ENCODE assay signal across 8 mouse cellular contexts in the genomic region with DNA sequence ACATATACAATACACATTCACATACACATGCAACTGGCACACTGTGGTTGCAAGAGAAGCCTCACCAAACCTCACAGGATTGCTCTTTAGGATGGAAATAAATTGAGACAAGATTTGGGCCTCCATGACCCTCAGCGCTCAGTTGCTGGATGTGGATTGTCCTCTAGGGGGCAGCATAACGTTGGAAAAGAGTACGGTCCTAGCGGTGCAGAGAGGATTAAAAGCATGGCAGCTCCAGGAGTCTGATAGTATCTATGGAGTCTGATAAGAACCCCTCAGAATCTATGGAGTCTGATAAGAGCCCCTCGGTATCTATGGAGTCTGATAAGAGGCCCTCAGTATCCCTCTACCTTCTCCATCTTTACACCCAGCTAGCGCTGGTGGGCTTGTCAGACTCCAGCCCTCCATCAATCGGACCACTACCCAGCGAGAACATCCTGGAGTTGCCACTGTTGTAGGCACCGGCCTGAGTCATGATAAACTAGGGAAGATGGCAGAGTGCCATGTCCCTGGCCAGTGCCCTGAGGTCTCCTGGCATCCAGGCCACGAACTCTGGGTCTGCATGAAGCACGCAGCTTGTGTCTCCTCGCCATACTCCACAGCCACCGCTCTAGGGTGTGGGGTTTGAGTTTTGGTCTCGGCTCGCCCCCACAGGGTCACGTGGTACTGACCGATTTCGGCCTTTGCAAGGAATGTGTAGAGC. TPM values are rescaled to one million over a fixed set of nuclear protein-coding genes. Genes with fewer than 3 reads are reported as not detected.
DNase-seq lines count a peak whose midpoint lies in the region; ATAC-seq and TF ChIP-seq lines count a peak whose summit lies in the region.

No protein-coding gene starts in this region.

- peaks cover 0 to 2% of the 10 kb centered on the region in 2 experiments; a peak in 2 of 4 replicates for H3K27me3 ChIP-seq in MEL (ENCODE audit: control insufficient read depth in 1 of 2, insufficient read depth in 2 of 2, low read length in 2 of 2)
- no peaks in the 10 kb centered on the region for H3K27me3 ChIP-seq in lung, embryonic 14.5 days (ENCODE audit: insufficient read depth, low read length)
- H3K27me3 ChIP-seq in neural tube, embryonic 15.5 days (replicated peaks), result no peaks in the 10 kb centered on the region; the same call in 1 of the 2 replicates

- H3K27ac ChIP-seq in MEL (ENCODE audit: control insufficient read depth, low read depth, low read length), result no peak overlapping the region
- no peak overlapping the region for H3K27ac ChIP-seq in lung, embryonic 14.5 days (ENCODE audit: low read depth)
- no peak overlapping the region for H3K27ac ChIP-seq in neural tube, embryonic 15.5 days (replicated peaks)

- peak; percentile 62 for TF ChIP-seq RAD21 in MEL (IDR thresholded peaks at IDR 0.05; ENCODE audit: low read depth, low read length)

- H3K4me1 ChIP-seq in MEL (ENCODE audit: control insufficient read depth in 1 of 2, insufficient read depth in 2 of 2, low read length in 2 of 2), result no peaks in the 10 kb centered on the region
- no peaks in the 10 kb centered on the region for H3K4me1 ChIP-seq in lung, embryonic 14.5 days (ENCODE audit: insufficient read depth)
- H3K4me1 ChIP-seq in neural tube, embryonic 15.5 days, result no peaks in the 10 kb centered on the region

- intact Hi-C loops in heart, postnatal 10 days (cut with DNase I), result loop anchor here (1.0 to 2.0 kb wide), 2 partner anchors 30 to 76 kb away; no protein-coding TSS in a partner anchor

- TF ChIP-seq EP300 in MEL (IDR thresholded peaks at IDR 0.05; ENCODE audit: low read depth in 1 of 2, low read length in 2 of 2), result no peak

- no peaks in the 10 kb centered on the region for H3K9me3 ChIP-seq in MEL (replicated peaks; ENCODE audit: insufficient read depth, low read length)
- H3K9me3 ChIP-seq in lung, embryonic 14.5 days (ENCODE audit: low read depth, low read length), result no peaks in the 10 kb centered on the region
- H3K9me3 ChIP-seq in neural tube, embryonic 15.5 days (replicated peaks), result no peaks in the 10 kb centered on the region

- DNase-seq in MEL (ENCODE audit: low read depth, low spot score), result peak; percentile 66
- DNase-seq in brain, embryonic 14.5 days (ENCODE audit: low read depth), result peak; percentile 77
- peak; percentile 64 to 82 for DNase-seq in heart, postnatal 10 days
- DNase-seq in kidney, postnatal 4 days, result peak; percentile 77 to 79
- DNase-seq in lung, embryonic 14.5 days, result peak; percentile 88
- peak; percentile 57 for DNase-seq in thymus, postnatal 25 days

- H3K79me2 ChIP-seq in MEL (ENCODE audit: control insufficient read depth, insufficient read depth, low read length, poor library complexity), result no peaks in the 10 kb centered on the region

- peak; percentile 66; the same call in 1 of the 2 replicates for ATAC-seq in erythroblast, adult 5-6 weeks (replicated peaks; ENCODE audit: low FRiP score, poor library complexity, severe bottlenecking)
- ATAC-seq in lung, embryonic 14.5 days (ENCODE audit: insufficient read depth), result peak; percentile 76
- ATAC-seq in neural tube, embryonic 15.5 days (ENCODE audit: low FRiP score), result no peak

- no peak overlapping the region for H3K9ac ChIP-seq in MEL (ENCODE audit: control insufficient read depth, low read depth, low read length, poor library complexity, severe bottlenecking)
- H3K9ac ChIP-seq in lung, embryonic 14.5 days, result no peak overlapping the region
- no peak overlapping the region for H3K9ac ChIP-seq in neural tube, embryonic 15.5 days (replicated peaks)

- no peak for TF ChIP-seq POLR2A in MEL (IDR thresholded peaks at IDR 0.05; ENCODE audit: control insufficient read depth in 1 of 2, insufficient read depth in 1 of 2, low read depth in 1 of 2, low read length in 2 of 2, poor library complexity in 1 of 2)
- TF ChIP-seq POLR2A in brain, embryonic 14.5 days (IDR thresholded peaks at IDR 0.05; ENCODE audit: borderline replicate concordance, extremely low read depth, insufficient read depth, insufficient read length, poor library complexity, severe bottlenecking), result no peak

- H3K4me2 ChIP-seq in lung, embryonic 14.5 days, result peak overlapping the region; percentile 46
- H3K4me2 ChIP-seq in neural tube, embryonic 15.5 days, result peak overlapping the region; percentile 45

- TF ChIP-seq CTCF in MEL (IDR thresholded peaks at IDR 0.05 in 2 of 3, conservative IDR thresholded peaks at IDR 0.05 in 1 of 3; ENCODE audit: control insufficient read depth in 1 of 3, insufficient read depth in 1 of 3, low read depth in 2 of 3, low read length in 3 of 3, poor library complexity in 1 of 3, severe bottlenecking in 1 of 3), result peak; percentile 81 to 93 (median 85)
- peak; percentile 88 for TF ChIP-seq CTCF in brain, embryonic 14.5 days (IDR thresholded peaks at IDR 0.05; ENCODE audit: borderline replicate concordance, extremely low read depth, insufficient read depth, insufficient read length)
- peak; percentile 90 for TF ChIP-seq CTCF in lung, embryonic 14.5 days (IDR thresholded peaks at IDR 0.05; ENCODE audit: low read depth)

- H3K36me3 ChIP-seq in MEL (ENCODE audit: control insufficient read depth in 1 of 2, insufficient read depth in 2 of 2, low read length in 2 of 2), result no peaks in the 10 kb centered on the region
- H3K36me3 ChIP-seq in lung, embryonic 14.5 days (ENCODE audit: insufficient read depth), result no peaks in the 10 kb centered on the region
- H3K36me3 ChIP-seq in neural tube, embryonic 15.5 days, result no peaks in the 10 kb centered on the region

- H3K4me3 ChIP-seq in MEL (ENCODE audit: control insufficient read depth in 1 of 2, insufficient read depth in 1 of 2, low read depth in 2 of 2, low read length in 2 of 2), result no peak overlapping the region
- 0 out of 2 replicates have a peak overlapping the region, but pooled peaks have one; percentile 4 for H3K4me3 ChIP-seq in lung, embryonic 14.5 days (ENCODE audit: low read depth, low read length)
- peak overlapping the region; percentile 12 for H3K4me3 ChIP-seq in neural tube, embryonic 15.5 days (replicated peaks)

- WGBS in lung, embryonic 14.5 days, result 24% methylated on average over 18 of the region's 18 CpGs
- WGBS in neural tube, embryonic 15.5 days, result 25% methylated on average over 18 of the region's 18 CpGs

TF ChIP-seq in MEL, 35 proteins besides CTCF, POLR2A, EP300 and RAD21:
- TF ChIP-seq SMC3 (IDR thresholded peaks at IDR 0.05; ENCODE audit: low read depth, low read length), result peak; percentile 48
- no peak for TF ChIP-seq ZMIZ1 (IDR thresholded peaks at IDR 0.05; ENCODE audit: low read depth, low read length)
- no peak for TF ChIP-seq MAX (IDR thresholded peaks at IDR 0.05; ENCODE audit: low read length)
- no peak for TF ChIP-seq ETS1 (IDR thresholded peaks at IDR 0.05; ENCODE audit: low read depth, low read length)
- peak; percentile 74; the same call in 1 of the 2 replicates for TF ChIP-seq GATA1 (IDR thresholded peaks at IDR 0.05; ENCODE audit: low read depth, low read length)

RNA-seq across cellular contexts. Expression of a gene that starts 11.5 kb away (rescaled TPM):
- total RNA-seq in MEL (2012; rRNA removed), result not detected in 2 replicates
- polyA plus RNA-seq in MEL (2012; ENCODE audit: insufficient read depth in 1 of 2, insufficient read length in 2 of 2, low read depth in 1 of 2, low replicate concordance in 2 of 2, missing spikeins in 1 of 2), result not detected
- 0.05 and 0.09 TPM in 2 replicates for polyA plus RNA-seq in brain, embryonic 14.5 days (2012; rRNA removed)
- total RNA-seq in erythroblast, adult 5-6 weeks (2015; ENCODE audit: low replicate concordance), result not detected in 2 replicates
- not detected in 2 replicates for total RNA-seq in erythroblast, adult 5-6 weeks (2017; ENCODE audit: low replicate concordance)
- under 1 TPM; 0.12 to 0.43 TPM for total RNA-seq in heart, postnatal 10 days (2021)
- polyA plus RNA-seq in lung, embryonic 14.5 days (2014; fragmentation: Nextera tagmentation; extraction: Ambion mirVana), result not detected in 2 replicates
- polyA plus RNA-seq in neural tube, embryonic 15.5 days (2015; fragmentation: Nextera tagmentation; extraction: Ambion mirVana), result 0.13 and 0.15 TPM in 2 replicates

RNA-seq across cellular contexts. Expression of a gene that starts 18.5 kb away (rescaled TPM):
- total RNA-seq in MEL (2012; rRNA removed), result 10.9 and 11.0 TPM in 2 replicates
- 10 to 100 TPM in 1 of 2 experiments, not detected in 1; 32.7 TPM for polyA plus RNA-seq in MEL (2012; ENCODE audit: insufficient read depth in 1 of 2, insufficient read length in 2 of 2, low read depth in 1 of 2, low replicate concordance in 2 of 2, missing spikeins in 1 of 2)
- polyA plus RNA-seq in brain, embryonic 14.5 days (2012; rRNA removed), result 34.1 and 35.4 TPM in 2 replicates
- total RNA-seq in erythroblast, adult 5-6 weeks (2015; ENCODE audit: low replicate concordance), result 6.7 and 16.7 TPM in 2 replicates
- 5.4 and 13.5 TPM in 2 replicates for total RNA-seq in erythroblast, adult 5-6 weeks (2017; ENCODE audit: low replicate concordance)
- 10 to 100 TPM; 25.6 to 27.1 TPM for total RNA-seq in heart, postnatal 10 days (2021)
- 47.4 and 49.0 TPM in 2 replicates for polyA plus RNA-seq in lung, embryonic 14.5 days (2014; fragmentation: Nextera tagmentation; extraction: Ambion mirVana)
- polyA plus RNA-seq in neural tube, embryonic 15.5 days (2015; fragmentation: Nextera tagmentation; extraction: Ambion mirVana), result 32.7 and 37.9 TPM in 2 replicates

RNA-seq across cellular contexts. Expression of a gene that starts 55.4 kb away (rescaled TPM):
- 0.04 and 0.20 TPM in 2 replicates for total RNA-seq in MEL (2012; rRNA removed)
- polyA plus RNA-seq in MEL (2012; ENCODE audit: insufficient read depth in 1 of 2, insufficient read length in 2 of 2, low read depth in 1 of 2, low replicate concordance in 2 of 2, missing spikeins in 1 of 2), result under 1 TPM in 1 of 2 experiments, not detected in 1; 0.31 TPM
- 3.6 and 5.2 TPM in 2 replicates for polyA plus RNA-seq in brain, embryonic 14.5 days (2012; rRNA removed)
- not detected in 2 replicates for total RNA-seq in erythroblast, adult 5-6 weeks (2015; ENCODE audit: low replicate concordance)
- total RNA-seq in erythroblast, adult 5-6 weeks (2017; ENCODE audit: low replicate concordance), result 0.28 TPM in 1 of 2 replicates, not detected in the other
- not detected for total RNA-seq in heart, postnatal 10 days (2021)
- polyA plus RNA-seq in lung, embryonic 14.5 days (2014; fragmentation: Nextera tagmentation; extraction: Ambion mirVana), result 0.21 TPM in 1 of 2 replicates, not detected in the other
- 3.6 and 6.0 TPM in 2 replicates for polyA plus RNA-seq in neural tube, embryonic 15.5 days (2015; fragmentation: Nextera tagmentation; extraction: Ambion mirVana)

RNA-seq across cellular contexts. Expression of a gene that starts 55.8 kb away (rescaled TPM):
- total RNA-seq in MEL (2012; rRNA removed), result 55.5 and 60.8 TPM in 2 replicates
- polyA plus RNA-seq in MEL (2012; ENCODE audit: insufficient read depth in 1 of 2, insufficient read length in 2 of 2, low read depth in 1 of 2, low replicate concordance in 2 of 2, missing spikeins in 1 of 2), result 100 to 1,000 TPM in 1 of 2 experiments, not detected in 1; 145 TPM
- 11.0 and 15.9 TPM in 2 replicates for polyA plus RNA-seq in brain, embryonic 14.5 days (2012; rRNA removed)
- 9.2 and 22.2 TPM in 2 replicates for total RNA-seq in erythroblast, adult 5-6 weeks (2015; ENCODE audit: low replicate concordance)
- total RNA-seq in erythroblast, adult 5-6 weeks (2017; ENCODE audit: low replicate concordance), result 35.9 and 65.1 TPM in 2 replicates
- total RNA-seq in heart, postnatal 10 days (2021), result 1 to 10 TPM; 4.6 to 5.4 TPM
- polyA plus RNA-seq in lung, embryonic 14.5 days (2014; fragmentation: Nextera tagmentation; extraction: Ambion mirVana), result 33.4 and 39.5 TPM in 2 replicates
- 2.8 and 9.3 TPM in 2 replicates for polyA plus RNA-seq in neural tube, embryonic 15.5 days (2015; fragmentation: Nextera tagmentation; extraction: Ambion mirVana)

Comparison
In these comparisons a context has a peak if more than half of its experiments do, and no peak if none do; other contexts are left out.
1. H3K4me3 ChIP-seq: peak in lung, embryonic 14.5 days (single experiment) and neural tube, embryonic 15.5 days (single experiment); none in MEL (0 of 2).
2. Peak in every context shown above with its lines, with median percentiles within 50 percentile points of each other: DNase-seq and CTCF ChIP-seq.